In genomic region chr1:167271304-167271703, GRCm38 (mm10) we compare ENCODE assay signal across 9 mouse cellular contexts. TPM values are rescaled to one million over a fixed set of nuclear protein-coding genes. Genes with fewer than 3 reads are reported as not detected.
DNase-seq lines count a peak whose midpoint lies in the region; ATAC-seq and TF ChIP-seq lines count a peak whose summit lies in the region.
"Had no signal": no experiment of that assay in that cellular context is flagged by ENCODE, and none has a peak within 500 bp of the region (broad histone marks: within the 10 kb centered on the region; RNA-seq: fewer than 3 reads in every experiment).

No protein-coding gene starts in this region.

- H3K27ac ChIP-seq in gastrocnemius, adult 2 months, result peak overlapping the region; percentile 85; the same call in 1 of the 2 replicates
- H3K27ac ChIP-seq in neural tube, embryonic 13.5 days (replicated peaks), result no peak overlapping the region
- H3K27ac ChIP-seq in limb, embryonic 14.5 days (replicated peaks; ENCODE audit: low read depth, low read length), result no peak overlapping the region

- intact Hi-C loops in gastrocnemius, adult 2 months (cut with DNase I), result loop anchor here (5.0 kb wide), 1 partner anchor 36 kb away; the partner anchor contains the start of gene Tmco1
- intact Hi-C loops in gastrocnemius, postnatal 14 days (cut with DNase I; ENCODE audit: low total_unique reads), result no loop called here

- H3K4me2 ChIP-seq in neural tube, embryonic 13.5 days, result peak overlapping the region; percentile 48; the same call in 1 of the 2 replicates
- H3K4me2 ChIP-seq in limb, embryonic 14.5 days (replicated peaks; ENCODE audit: low read depth, low read length, severe bottlenecking), result peak overlapping the region; percentile 42; the same call in 1 of the 2 replicates

- H3K27me3 ChIP-seq in neural tube, embryonic 13.5 days, result no peaks in the 10 kb centered on the region
- H3K27me3 ChIP-seq in limb, embryonic 14.5 days (ENCODE audit: control insufficient read depth, insufficient read depth, low read length), result no peaks in the 10 kb centered on the region

- no peaks in the 10 kb centered on the region for H3K9me3 ChIP-seq in neural tube, embryonic 13.5 days
- no peaks in the 10 kb centered on the region for H3K9me3 ChIP-seq in limb, embryonic 14.5 days (ENCODE audit: control insufficient read depth, low read length)

- no peak for DNase-seq in gastrocnemius, adult 2 months
- DNase-seq in gastrocnemius, postnatal 14 days, result no peak
- DNase-seq in neural tube, embryonic 10.5 days (ENCODE audit: extremely low spot score, low spot score), result no peak
- DNase-seq in limb, embryonic 14.5 days (ENCODE audit: low spot score), result no peak
- no peak for DNase-seq in spleen, adult 18-20 months
- no peak for DNase-seq in frontal cortex, postnatal 14 days (ENCODE audit: low spot score in 2 of 2)
- DNase-seq in urinary bladder, postnatal 4 days (ENCODE audit: low spot score in 2 of 2), result no peak
- DNase-seq: adrenal gland, postnatal 36 days had no signal

- 33% methylated on average over 4 of the region's 4 CpGs for WGBS in neural tube, embryonic 13.5 days
- 44% methylated on average over 4 of the region's 4 CpGs for WGBS in limb, embryonic 14.5 days

- no peak overlapping the region for H3K4me3 ChIP-seq in gastrocnemius, adult 2 months
- no peak overlapping the region for H3K4me3 ChIP-seq in neural tube, embryonic 13.5 days
- no peak overlapping the region for H3K4me3 ChIP-seq in limb, embryonic 14.5 days (replicated peaks; ENCODE audit: low read length)

- peaks cover 51% of the 10 kb centered on the region for H3K4me1 ChIP-seq in neural tube, embryonic 13.5 days (replicated peaks)
- peaks cover 42% of the 10 kb centered on the region for H3K4me1 ChIP-seq in limb, embryonic 14.5 days (ENCODE audit: control insufficient read depth, insufficient read depth, low read length)

- 0 out of 2 replicates have a peak overlapping the region, but pooled peaks have one; percentile 52 for H3K9ac ChIP-seq in neural tube, embryonic 13.5 days
- no peak overlapping the region for H3K9ac ChIP-seq in limb, embryonic 14.5 days (ENCODE audit: low read depth, low read length, severe bottlenecking)

- TF ChIP-seq CTCF in gastrocnemius, adult 2 months (IDR thresholded peaks at IDR 0.05), result no peak

- TF ChIP-seq POLR2A in limb, embryonic 14.5 days (IDR thresholded peaks at IDR 0.05; ENCODE audit: borderline replicate concordance, extremely low read depth, insufficient read depth, insufficient read length), result no peak

- no peak for ATAC-seq in neural tube, embryonic 13.5 days (ENCODE audit: low read depth)
- no peak for ATAC-seq in limb, embryonic 14.5 days (ENCODE audit: low FRiP score, low read depth)

- no peaks in the 10 kb centered on the region for H3K36me3 ChIP-seq in neural tube, embryonic 13.5 days
- H3K36me3 ChIP-seq in limb, embryonic 14.5 days (ENCODE audit: control insufficient read depth, insufficient read depth, low read length), result no peaks in the 10 kb centered on the region

RNA-seq across cellular contexts. Expression of gene Uck2, which starts 13.8 kb away (rescaled TPM):
- 10 to 100 TPM; 14.1 to 22.4 TPM for total RNA-seq in gastrocnemius, adult 2 months (2021)
- 10 to 100 TPM; 18.4 to 29.1 TPM for total RNA-seq in gastrocnemius, postnatal 14 days (2021)
- polyA plus RNA-seq in neural tube, embryonic 13.5 days (2015; fragmentation: Nextera tagmentation; extraction: Ambion mirVana), result 66.3 and 69.0 TPM in 2 replicates
- polyA plus RNA-seq in limb, embryonic 14.5 days (2012; rRNA removed), result 42.5 and 45.7 TPM in 2 replicates
- polyA plus RNA-seq in limb, embryonic 14.5 days (2014; fragmentation: Nextera tagmentation; extraction: Ambion mirVana), result 69.3 and 78.2 TPM in 2 replicates

RNA-seq across cellular contexts. Expression of gene Tmco1, which starts 36.9 kb away (rescaled TPM):
- 10 to 100 TPM; 33.2 to 40.4 TPM for total RNA-seq in gastrocnemius, adult 2 months (2021)
- total RNA-seq in gastrocnemius, postnatal 14 days (2021), result 10 to 100 TPM; 36.8 to 39.3 TPM
- 80.0 and 81.1 TPM in 2 replicates for polyA plus RNA-seq in neural tube, embryonic 13.5 days (2015; fragmentation: Nextera tagmentation; extraction: Ambion mirVana)
- 73.4 and 86.4 TPM in 2 replicates for polyA plus RNA-seq in limb, embryonic 14.5 days (2012; rRNA removed)
- 84.6 and 86.5 TPM in 2 replicates for polyA plus RNA-seq in limb, embryonic 14.5 days (2014; fragmentation: Nextera tagmentation; extraction: Ambion mirVana)
